Mouse (Mus musculus): ENCODE results near the gene Sag. TPM values are rescaled to one million over a fixed set of nuclear protein-coding genes. Genes with fewer than 3 reads are reported as not detected.
A peak's percentile ranks its signal among the peaks of the same experiment; 100 is the strongest.
"Not testable (repeated sequence)": the region's sequence is repeated elsewhere in the genome, so short reads cannot be mapped to it uniquely, and the experiment has no call there.

Gene Sag
- total RNA-seq, 4 experiments from 2014 or later: 0.14 to 0.63 (median 0.25) TPM

DNA sequence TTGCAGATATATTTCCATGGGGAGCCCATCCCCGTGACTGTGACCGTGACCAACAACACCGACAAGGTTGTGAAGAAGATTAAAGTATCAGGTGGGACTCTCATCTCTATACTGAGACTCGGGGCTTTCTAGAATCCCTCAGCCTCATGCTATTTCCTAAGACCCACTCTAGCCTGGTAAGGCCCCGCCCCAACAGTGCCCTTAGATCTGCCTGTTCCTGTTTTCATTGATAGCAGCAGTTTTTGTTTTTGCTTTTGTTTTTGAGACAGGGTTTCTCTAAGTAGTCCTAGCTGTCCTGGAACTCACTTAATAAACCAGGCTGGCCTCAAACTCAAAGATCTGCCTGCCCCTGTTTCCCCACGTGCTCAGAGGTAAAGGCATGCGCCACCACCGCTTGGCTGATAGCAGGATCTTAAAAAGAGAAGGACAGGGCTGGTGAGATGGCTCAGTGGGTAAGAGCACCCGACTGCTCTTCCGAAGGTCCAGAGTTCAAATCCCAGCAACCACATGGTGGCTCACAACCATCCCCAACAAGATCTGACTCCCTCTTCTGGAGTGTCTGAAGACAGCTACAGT, 21.0 kb downstream of the Sag start:
- DNase-seq (ENCODE audit: low spot score): no peak

DNA sequence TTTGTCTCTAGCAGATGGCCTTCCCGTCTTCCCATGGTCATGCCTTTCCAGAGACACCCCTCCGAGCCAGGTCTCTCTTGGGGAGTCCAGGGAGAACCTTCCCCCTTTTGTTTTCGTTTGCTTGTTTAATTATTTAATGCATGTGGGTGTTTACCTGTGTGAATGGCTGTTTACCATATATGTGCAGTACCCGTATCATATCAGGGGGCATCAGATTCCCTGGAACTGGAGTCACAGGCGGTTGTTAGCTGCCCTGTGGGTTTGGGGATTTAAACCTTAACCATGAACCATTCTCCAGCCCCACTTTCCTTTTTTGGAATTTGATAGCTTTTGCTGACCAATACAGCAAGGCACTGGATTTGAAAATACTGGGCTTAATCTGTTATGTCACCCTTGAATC, 21.8 kb downstream of the Sag start:
- DNase-seq (ENCODE audit: low spot score): no peak

DNA sequence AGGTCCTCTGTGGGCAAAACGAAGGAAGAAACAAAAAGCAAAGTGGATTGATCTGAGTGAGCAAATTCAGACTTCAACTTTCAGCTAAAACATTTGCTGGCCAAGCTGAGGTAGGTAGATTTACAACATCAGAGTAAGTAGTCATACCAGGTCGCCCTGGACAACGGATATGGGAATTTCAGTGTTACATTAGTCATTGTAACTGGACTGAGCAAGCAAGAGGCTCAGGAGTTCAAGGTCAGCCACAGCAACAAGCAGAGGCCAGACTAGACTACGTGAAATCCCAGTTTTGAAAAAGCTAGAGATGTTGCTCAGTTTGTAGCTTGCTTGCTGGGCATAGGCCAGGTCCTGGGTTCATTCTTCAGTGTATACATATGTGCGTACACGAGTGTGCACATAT, 22.5 kb downstream of the Sag start:
- DNase-seq (ENCODE audit: low spot score): no peak

DNA sequence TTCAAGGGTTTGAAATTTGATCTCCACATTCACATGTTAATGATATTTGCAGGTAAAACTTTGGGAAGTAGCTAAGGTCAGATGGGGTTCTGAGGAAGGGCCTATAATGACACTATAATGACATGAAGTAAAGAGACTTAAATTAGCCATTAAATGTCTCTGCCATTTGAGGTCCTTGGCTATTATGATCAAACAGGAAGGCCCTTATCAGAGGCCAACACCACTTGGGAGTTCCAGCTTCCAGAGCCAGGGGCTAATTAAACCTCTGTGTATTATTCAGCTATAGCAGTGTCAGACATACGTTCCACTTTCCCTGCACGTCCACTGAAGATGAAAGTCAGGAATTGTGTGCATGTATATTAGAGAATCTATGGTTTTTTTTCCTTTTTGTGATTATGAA, 23.0 kb downstream of the Sag start:
- peak; percentile 54 for DNase-seq (ENCODE audit: low spot score)

DNA sequence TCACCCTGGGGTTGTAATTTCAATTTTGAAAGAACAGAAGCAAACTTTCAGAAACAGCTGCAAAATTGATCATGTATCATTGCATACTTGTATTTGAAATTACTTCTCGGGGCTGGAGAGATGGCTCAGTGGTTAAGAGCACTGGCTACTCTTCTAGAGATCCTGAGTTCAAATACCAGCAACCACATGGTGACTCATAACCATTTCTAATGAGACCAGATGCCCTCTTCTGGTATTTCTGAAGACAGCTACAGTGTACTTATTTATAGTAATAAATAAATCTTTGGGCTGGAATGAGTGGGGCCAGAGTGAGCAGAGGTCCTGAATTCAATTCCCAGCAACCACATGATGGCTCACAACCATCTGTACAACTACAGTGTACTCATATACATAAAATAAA, 24.0 kb downstream of the Sag start:
- not testable (repeated sequence) for DNase-seq (ENCODE audit: low spot score)

DNA sequence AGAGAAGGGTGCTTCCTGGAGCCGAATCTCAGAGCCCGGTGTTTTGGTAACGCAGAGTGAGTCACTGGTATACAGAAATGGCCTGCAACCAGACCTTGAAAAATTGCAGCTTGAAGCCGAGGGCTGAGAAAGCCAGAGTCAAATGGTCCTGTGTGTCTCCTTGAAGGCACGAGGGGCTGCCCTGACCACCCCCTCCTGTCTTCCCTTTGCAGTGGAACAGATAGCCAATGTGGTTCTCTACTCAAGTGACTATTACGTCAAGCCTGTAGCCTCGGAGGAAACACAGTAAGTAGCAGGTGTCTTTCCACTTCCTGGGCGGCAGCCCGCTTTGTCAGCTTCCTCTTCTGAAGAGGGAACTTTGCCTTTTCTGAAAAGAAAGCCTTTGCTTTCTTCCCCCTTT, 24.7 kb downstream of the Sag start:
- peak; percentile 76 for DNase-seq (ENCODE audit: low spot score)

DNA sequence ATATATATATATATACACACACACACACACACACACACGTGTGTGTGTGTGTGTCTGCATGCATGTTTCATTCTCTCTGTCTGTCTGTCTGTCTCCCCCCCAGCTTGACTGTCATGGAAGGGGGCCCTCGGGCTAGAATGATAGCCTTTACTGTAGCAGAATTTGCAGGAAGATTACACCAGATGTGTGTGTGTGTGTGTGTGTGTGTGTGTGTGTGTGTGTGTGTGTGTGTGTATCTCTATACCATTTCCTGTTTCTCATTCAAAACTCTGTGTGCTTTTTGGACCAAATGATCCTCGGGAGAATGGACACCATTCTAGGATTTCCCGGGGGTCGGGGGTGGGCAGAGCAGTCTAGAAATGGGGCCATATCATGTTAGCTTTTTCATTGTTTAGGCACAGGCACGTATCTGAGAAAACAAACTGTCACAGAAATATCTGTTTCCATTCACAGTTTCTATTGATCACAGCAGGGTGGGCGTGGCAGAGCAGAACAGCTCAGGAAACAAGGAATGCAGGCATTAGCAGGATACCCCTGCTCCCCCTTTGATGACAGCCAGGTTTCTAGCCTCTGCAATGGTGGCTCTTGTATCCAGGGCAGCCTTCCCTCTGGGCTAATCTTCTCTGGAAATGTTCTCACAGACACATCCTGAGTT, 25.6 kb downstream of the Sag start:
- DNase-seq (ENCODE audit: low spot score): no peak

DNA sequence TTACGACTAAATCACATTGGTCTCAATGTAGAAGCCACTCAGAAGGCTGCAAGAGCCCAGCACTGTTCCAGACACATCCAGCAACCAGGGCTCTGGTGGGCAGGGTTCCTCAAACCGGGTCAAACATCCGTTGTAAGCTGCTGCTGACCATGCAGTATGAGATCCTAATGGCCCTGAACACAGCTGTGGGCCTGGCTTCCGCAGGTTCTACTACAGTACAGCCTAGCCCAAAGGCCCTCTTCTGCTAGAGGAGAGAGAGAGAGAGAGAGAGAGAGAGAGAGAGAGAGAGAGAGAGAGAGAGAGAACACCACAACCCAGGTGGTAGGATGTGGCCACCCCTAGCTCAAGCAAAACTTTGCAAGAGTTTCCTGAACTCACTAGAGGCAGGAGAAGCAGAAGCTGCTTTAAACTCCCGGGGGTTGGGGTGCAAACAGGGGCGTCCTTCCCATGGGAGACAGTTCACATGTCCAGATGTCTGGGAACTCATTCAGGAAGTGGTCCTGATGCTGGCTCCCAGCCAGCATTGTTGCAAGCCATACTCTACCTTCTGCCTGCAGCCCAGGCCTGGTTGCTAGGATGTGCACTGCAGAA, 26.2 kb downstream of the Sag start:
- DNase-seq (ENCODE audit: low spot score): peak; percentile 51

DNA sequence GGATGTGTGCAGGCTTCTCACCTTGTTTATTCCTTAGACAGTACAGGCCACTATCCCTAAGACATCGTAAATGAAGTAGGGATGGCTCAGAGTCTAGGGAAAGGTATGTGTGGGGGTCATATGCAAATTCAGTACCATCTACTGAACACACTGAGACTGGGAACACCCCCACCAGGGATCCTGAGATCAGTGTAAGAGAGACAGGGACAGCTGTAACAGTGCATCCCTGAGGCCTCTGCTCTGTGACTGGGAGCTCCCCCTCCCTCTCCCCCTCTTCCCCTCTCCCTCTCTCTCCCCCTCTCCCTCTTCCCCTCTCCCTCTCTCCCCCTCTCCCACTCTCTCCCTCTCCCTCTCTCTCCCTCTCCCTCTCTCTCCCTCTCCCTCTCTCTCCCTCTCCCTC, 33.0 kb downstream of the Sag start:
- no peak for DNase-seq (ENCODE audit: low spot score)

DNA sequence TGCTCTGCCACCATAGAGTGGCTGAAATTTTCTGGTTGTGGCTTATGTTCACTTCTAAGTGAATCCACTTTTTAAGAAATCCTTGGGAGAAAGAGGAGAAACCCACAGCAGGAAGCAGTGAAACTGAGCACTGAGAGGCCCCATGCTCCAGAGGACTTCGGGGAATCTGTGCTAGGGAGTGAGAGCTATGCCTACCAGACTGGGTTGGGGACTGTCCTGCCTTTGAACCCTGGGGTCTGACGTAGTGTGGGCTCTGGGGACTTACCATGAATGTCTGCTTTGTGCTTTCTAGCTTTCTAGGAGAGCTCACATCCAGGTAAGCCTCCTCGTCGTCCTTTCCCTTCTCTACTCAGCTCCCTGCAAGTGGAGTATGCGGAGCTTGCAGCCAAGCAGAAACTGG, 33.5 kb downstream of the Sag start:
- DNase-seq (ENCODE audit: low spot score): no peak

DNA sequence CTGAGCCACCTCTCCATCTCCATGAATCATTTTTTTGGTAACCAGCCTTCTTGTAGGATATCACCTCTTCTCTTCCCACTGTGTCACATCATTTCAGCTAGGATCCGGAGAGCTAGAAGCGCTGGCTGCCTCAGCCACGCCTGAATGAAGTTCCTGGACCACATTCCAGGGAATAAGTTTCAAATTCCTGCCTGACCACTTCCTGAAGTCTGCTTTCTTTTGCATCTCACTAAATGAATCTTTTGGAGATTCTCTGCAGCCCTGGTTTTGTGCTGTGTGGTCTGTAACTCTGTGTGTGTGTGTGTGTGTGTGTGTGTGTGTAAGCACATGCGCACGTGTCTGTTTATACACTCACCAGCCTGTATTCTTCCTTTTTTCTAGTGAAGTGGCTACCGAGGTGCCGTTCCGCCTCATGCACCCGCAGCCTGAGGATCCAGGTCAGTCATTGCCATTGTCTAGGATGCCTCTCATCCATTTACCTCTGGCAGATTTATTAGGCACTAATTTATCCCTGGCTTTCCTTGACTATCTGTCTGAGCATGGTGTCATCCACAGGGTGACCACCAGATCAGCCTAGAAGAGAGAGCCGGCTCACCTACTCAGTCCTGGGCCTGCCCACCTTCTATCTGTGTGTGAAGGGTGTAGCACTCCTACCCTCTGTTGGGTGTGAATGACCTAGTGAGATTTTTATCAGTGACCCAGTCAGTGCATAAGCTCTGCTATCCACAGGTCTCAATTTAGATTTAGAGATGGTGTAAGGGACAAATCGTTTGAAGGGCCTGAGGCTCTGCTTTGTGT, 37.1 kb downstream of the Sag start:
- DNase-seq (ENCODE audit: low spot score): no peak

DNA sequence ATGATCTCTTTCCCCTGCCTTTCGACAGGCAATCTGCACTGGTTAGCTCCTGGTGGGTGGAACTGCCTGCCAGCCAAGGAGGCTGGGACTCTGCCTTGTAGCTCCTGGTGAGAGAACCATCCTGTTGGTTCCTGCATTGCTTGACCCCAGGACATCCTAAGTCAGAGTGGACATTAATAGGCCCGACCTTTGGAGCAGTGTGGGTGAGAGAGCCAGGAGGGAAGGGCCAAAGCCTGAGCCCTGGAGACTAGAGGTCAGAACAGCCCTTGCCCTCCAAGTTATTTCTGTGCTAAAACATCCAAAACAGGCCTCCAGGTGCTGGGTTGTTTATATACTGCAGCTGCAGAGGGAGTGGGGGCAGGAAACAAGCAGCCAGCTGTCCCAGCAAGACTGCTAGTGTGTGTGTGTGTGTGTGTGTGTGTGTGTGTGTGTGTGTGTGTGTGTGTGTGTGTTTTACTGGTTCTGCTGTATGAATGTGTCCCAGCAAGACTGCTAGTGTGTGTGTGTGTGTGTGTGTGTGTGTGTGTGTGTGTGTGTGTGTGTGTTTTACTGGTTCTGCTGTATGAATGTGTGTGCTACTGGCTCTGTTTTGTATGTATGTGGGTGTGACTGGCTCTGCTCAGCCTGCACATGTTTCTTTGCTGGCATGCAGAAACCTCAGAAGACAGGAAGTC, 43.5 kb downstream of the Sag start:
- peak; percentile 64 for DNase-seq (ENCODE audit: low spot score)

DNA sequence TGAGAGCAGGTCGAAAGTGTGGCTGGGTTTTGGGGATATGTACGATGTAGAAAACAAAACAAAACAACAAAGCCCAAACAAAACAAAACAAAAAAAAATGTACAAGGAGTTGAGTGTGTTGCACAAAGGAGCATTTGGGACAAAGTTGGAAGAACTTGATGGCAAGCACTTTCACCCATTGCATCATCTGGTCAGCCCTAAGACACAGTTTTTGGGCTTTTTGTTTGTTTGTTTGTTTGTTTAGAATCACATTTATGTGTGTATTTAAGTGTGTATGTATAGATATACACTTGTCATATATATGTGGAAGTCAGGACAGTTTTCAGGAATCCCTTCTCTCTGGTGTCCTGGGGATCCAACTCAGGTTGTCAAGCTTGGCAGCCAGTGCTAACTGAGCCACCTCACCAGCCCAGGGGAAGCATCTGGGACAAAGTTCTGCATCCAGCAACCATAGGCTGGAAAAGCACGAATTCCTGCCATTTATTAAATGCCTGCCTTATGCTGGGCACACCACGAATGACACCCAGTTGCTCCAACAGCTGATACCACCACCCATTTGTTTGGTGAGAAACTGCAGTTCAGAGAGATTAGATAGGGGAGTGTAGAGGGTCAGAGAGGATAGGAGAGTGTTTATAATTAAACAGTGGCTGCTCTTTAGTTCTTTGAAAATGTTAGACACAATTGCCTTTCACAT, 44.1 kb downstream of the Sag start:
- no peak for DNase-seq (ENCODE audit: low spot score)

DNA sequence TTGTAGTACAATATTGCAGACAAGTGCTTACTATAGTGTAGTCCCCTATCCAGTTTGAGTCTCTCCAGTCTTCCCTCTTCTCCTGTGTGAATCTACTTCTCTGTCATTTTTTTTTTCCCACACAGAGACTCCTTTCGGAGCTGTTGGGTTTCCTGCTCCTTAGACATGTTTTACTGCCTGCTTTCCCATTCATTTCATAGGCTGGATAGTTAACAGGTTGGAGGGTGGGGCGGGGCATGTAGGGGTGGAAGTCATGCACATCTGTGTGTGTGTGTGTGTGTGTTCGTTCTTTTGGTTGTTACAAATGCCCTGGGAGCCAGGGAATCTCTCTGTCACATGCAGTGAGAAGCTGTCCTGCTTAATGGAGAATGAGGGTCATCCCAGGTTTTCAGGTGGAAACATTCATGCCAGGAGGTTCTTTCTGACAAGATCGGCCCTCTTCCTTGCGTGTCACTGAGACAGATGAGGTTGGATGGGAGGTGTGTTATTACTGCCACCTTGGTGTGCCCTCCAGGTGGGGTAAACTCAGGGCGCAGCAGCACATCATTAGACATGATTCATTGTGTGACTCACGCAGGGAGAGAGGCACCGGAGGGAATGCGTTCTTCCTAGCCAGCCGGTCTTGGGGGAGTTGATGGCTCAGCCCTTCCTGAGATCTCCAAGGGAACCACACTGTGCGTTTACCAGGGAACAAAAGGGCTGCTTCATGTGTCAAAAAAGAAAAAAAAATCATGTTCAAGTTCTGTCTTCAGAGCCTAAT, 44.9 kb downstream of the Sag start:
- DNase-seq (ENCODE audit: low spot score): no peak

DNA sequence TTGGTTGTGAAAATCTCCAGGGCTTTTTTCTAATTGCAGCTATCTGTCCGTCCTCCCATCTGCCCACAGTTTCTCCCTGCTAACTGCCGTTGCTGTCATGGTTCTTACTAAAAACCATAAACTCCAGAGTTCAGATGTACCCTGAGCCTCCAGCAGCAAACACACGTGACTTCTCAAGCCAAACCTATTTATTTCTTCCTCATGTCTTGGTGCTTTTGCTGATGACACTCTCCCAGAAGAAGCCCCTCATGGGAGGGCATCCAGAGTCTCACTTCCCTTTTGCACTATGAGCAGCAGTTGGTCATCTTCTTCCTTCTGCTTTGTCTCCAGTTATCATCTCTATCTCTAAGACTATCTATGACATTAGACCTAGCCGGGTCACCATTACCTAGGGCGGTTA, 45.8 kb downstream of the Sag start:
- no peak for DNase-seq (ENCODE audit: low spot score)

DNA sequence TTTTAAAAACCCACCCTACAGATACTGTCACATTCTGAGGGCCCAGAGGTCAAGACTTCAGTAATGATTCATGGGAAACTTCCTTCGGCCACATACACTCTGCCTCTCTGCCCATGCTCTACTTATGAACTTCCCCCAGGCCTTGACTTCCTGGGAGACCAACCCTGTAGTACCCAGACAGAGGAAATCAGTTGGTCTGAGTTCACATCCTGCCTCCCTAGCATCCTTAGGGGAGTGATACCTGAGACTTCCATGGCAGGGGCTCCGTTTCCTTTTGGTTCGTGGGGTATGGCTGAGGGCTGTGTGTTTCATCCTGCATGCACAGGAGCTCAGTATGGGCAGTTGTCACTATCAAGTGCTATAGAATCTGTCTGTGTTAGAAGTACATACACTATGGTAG, 47.9 kb downstream of the Sag start:
- no peak for DNase-seq (ENCODE audit: low spot score)

DNA sequence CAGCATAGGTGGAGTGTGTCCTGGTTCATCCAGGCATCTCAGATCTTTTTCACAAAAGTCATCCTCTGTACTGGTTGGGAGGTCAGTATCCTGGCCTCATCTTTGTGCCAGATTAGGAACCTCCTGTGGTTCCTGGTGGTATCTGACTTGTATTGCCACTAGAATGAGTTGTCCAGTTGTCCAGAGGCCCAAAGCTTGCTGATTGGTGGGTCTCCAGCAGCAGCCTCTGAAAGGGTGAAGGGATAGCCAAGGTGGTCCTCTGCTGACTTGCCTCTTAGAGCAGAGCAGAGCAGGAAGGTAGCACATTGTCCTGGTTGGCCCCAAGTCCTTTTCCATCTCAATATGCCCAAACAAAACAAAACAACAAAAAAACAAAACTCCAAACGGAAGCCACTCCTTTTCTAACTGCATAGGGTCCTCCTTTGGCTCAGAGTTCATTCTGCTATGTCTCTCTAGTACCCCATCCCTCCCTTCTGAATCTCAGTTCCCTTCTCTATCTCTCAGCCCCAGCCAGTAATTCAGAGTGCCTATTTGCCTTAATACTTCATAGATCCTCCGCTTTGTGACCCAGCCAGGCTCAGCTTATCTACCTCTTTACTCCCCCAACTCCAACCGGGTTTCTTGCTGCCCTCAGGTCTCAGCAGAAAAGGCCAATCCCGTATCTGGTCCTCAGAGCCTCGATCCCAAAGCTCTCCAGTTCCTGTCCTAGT, 48.8 kb downstream of the Sag start:
- no peak for DNase-seq (ENCODE audit: low spot score)

DNA sequence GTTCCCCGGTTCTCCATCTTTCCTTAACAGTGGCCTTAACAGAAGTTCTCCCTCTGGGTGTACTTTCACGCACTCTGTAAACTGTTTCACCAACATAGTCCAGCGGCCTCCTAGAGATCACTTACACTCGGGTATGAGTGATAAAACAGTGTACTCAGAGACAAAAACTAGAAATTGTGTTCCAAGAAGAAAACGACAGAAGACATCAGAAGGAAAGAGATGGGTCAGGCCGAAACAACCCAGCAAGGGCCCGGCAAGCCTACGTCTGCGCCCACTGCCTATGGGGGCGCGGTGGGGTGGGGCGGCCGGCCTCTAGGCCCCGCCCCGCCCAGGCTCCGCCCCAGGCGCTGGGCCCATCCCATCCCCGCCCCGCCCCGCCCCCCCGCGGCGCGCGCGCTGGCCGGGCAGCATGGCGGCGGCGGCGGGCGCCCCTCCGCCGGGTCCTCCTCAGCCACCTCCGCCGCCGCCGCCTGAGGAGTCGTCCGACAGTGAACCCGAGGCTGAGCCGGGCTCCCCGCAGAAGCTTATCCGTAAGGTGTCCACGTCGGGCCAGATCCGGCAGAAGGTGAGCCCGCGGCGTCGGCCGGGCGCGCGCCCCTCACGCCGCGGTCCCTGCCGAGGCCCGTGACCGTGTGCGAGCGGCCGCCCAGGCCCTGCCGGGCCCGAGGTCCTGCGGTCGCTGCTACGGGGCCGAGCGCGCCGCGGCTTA, 49.6 kb downstream of the Sag start, which contains the start of gene Dgkd:
Gene Dgkd, plus strand, starts transcription at position 396 of the 709 bp plus-strand sequence.
- no peak for DNase-seq (ENCODE audit: low spot score)

DNA sequence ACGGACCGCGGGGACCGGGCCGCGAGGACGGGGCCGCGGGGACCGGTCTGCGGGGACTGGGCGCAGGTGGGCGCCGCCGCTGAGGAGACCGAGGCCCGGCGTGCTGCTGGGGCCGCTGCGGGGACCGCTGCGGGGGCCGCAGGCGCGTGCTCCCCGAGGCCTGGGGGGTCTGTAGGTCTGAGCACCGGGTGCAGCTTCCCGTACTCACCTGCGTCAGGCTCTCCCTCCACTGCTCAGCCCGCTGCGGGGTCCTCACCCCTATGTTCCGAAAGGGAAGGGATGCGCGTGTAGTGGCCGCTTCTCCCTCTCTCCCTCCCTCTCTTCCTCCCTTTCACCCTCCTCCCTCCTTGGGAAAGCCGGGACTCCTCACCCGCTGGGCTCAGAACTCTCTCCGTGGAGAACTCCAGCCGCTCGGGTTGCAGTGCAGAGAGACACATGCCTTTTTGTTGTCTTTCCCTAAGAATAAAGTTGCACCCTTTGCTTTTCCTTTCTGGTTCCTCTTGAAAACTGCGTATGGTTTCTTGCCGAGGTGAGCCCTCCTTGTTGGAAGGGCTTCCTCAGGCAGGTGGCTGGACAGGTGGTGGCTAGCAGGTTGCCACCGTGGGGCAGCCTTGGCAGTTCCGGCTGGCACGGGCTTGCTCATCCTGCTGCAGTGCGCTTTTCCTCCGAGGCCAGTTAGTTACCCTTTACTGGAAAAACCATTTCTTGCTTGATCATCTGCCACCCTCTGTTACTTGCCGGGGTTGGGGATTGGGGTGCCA, 50.3 kb downstream of the Sag start:
- DNase-seq (ENCODE audit: low spot score): no peak
